Mouse (Mus musculus) heart, adult 2 months (tissue): ENCODE data around the gene Cabin1.

Source experiments
- CTCF ChIP-seq: fragments of 200-600 bp; IDR thresholded peaks from 2 replicates; pipeline ENCODE4 v1.8.1; 2022; ENCODE audit warnings: antibody characterized with exemption, mild to moderate bottlenecking, moderate library complexity
- EP300 ChIP-seq: fragments of 200-500 bp; IDR thresholded peaks from 2 replicates; pipeline ENCODE4 v1.6.1; 2011; ENCODE audit warnings: low read depth, low read length, control low read depth; ENCODE audit not compliant: insufficient read depth
- POLR2A ChIP-seq: fragments of 200-500 bp; IDR thresholded peaks from 2 replicates; pipeline ENCODE4 v1.6.1; 2011; ENCODE audit warnings: mild to moderate bottlenecking, low read depth, low read length, control low read depth; ENCODE audit not compliant: insufficient read depth

GRCm38 (mm10) chr10:75709261-75709660 lies 54.9 kb downstream of the Cabin1 start:
- TF ChIP-seq CTCF (no peak), POLR2A (no peak), EP300 (peak; percentile 62; the same call in 1 of the 2 replicates)
